Comparison of ENCODE assay signal across 23 mouse cellular contexts in the genomic region with DNA sequence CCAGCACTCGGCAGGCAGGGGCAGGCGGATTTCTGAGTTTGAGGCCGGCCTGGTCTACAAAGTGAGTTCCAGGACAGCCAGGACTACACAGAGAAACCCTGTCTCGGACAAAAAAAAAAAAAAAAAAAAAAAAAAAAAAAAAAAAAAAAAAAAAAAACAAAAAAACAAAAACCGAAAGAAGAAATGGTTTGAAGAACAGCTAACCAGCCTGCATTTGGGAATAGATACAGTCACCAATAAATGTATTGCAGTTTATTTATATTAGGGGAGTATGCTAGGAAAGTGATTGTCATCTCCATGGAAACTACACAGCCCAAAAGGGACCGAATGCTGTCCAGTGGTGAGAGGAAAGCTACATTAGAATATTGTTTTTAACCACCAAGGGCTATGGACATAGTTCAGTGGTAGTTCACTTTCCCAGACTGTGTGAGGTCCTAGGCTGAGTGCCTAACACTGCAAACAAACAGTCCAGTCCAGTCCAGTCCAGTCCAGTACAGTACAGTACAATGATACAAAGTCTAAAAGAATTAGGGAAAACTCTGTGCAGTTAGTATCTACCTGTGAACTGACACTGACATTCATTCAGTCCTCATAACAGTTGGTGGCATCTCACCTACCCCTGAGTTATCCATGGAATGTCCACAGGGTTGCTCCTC. TPM values are rescaled to one million over a fixed set of nuclear protein-coding genes. Genes with fewer than 3 reads are reported as not detected.
DNase-seq lines count a peak whose midpoint lies in the region; ATAC-seq and TF ChIP-seq lines count a peak whose summit lies in the region.
"Had no signal": no experiment of that assay in that cellular context is flagged by ENCODE, and none has a peak within 500 bp of the region (broad histone marks: within the 10 kb centered on the region; RNA-seq: fewer than 3 reads in every experiment).

No protein-coding gene starts in this region.

- H3K27ac ChIP-seq in liver, adult 2 months (replicated peaks; ENCODE audit: insufficient read depth, low read depth, low read length) = no peak overlapping the region
- H3K27ac ChIP-seq in liver, embryonic 11.5 days (ENCODE audit: low read depth, low read length) = no peak overlapping the region
- no peak overlapping the region for H3K27ac ChIP-seq in liver, embryonic 15.5 days (replicated peaks)
- no peak overlapping the region for H3K27ac ChIP-seq in liver, postnatal 0 days (ENCODE audit: low read depth)
- no peak overlapping the region for H3K27ac ChIP-seq in CH12.LX (ENCODE audit: insufficient read depth, low read depth)
- H3K27ac ChIP-seq in heart, embryonic 12.5 days (ENCODE audit: poor library complexity, severe bottlenecking) = no peak overlapping the region
- H3K27ac ChIP-seq: embryonic facial prominence, embryonic 10.5 days; embryonic facial prominence, embryonic 12.5 days; forebrain, embryonic 13.5 days; forebrain, embryonic 15.5 days had no signal

- dilution Hi-C loops in CH12.LX (cut with MboI; ENCODE audit: extremely low pct_ligation_motif_present, extremely low pct_unique_long_range_greater_than_20kb, low sequenced_read_pairs) = no loop called here

- TF ChIP-seq CTCF in liver, adult 2 months (IDR thresholded peaks at IDR 0.05; ENCODE audit: low read depth, low read length) = no peak
- TF ChIP-seq CTCF in liver, postnatal 0 days (IDR thresholded peaks at IDR 0.05; ENCODE audit: low read depth) = no peak
- no peak for TF ChIP-seq CTCF in CH12.LX (conservative IDR thresholded peaks at IDR 0.05 in 1 of 2, IDR thresholded peaks at IDR 0.05 in 1 of 2; ENCODE audit: low read depth in 2 of 2, low read length in 2 of 2)

- no peak overlapping the region for H3K9ac ChIP-seq in liver, adult 2 months (ENCODE audit: low read depth, low read length)
- no peak overlapping the region for H3K9ac ChIP-seq in liver, embryonic 11.5 days (ENCODE audit: low read depth, low read length)
- no peak overlapping the region for H3K9ac ChIP-seq in liver, embryonic 15.5 days
- H3K9ac ChIP-seq in liver, postnatal 0 days (replicated peaks) = no peak overlapping the region
- H3K9ac ChIP-seq in CH12.LX (ENCODE audit: insufficient read depth, low read depth) = no peak overlapping the region
- H3K9ac ChIP-seq in heart, embryonic 12.5 days = no peak overlapping the region
- H3K9ac ChIP-seq: embryonic facial prominence, embryonic 12.5 days; forebrain, embryonic 13.5 days; forebrain, embryonic 15.5 days; forebrain, postnatal 0 days had no signal

- H3K79me2 ChIP-seq in liver, adult 2 months (ENCODE audit: control insufficient read depth, insufficient read depth, low read length) = no peaks in the 10 kb centered on the region
- H3K79me2 ChIP-seq in CH12.LX (replicated peaks; ENCODE audit: control insufficient read depth, extremely low read depth, insufficient read depth, poor library complexity, severe bottlenecking) = no peaks in the 10 kb centered on the region

- H3K4me1 ChIP-seq in liver, adult 2 months (ENCODE audit: control insufficient read depth, insufficient read depth, low read length) = no peaks in the 10 kb centered on the region; the same call in 1 of the 2 replicates
- H3K4me1 ChIP-seq in liver, embryonic 11.5 days (replicated peaks; ENCODE audit: control insufficient read depth, insufficient read depth, low read length) = no peaks in the 10 kb centered on the region
- no peaks in the 10 kb centered on the region for H3K4me1 ChIP-seq in liver, embryonic 15.5 days (replicated peaks)
- no peaks in the 10 kb centered on the region for H3K4me1 ChIP-seq in liver, postnatal 0 days (ENCODE audit: insufficient read depth)
- peaks cover 6 to 9% of the 10 kb centered on the region in 2 experiments; a peak in 3 of 4 replicates for H3K4me1 ChIP-seq in CH12.LX (ENCODE audit: control insufficient read depth in 1 of 2, insufficient read depth in 2 of 2)
- H3K4me1 ChIP-seq in heart, embryonic 12.5 days (replicated peaks) = peaks cover 13% of the 10 kb centered on the region; the same call in 1 of the 2 replicates
- H3K4me1 ChIP-seq: embryonic facial prominence, embryonic 12.5 days; forebrain, embryonic 13.5 days; forebrain, embryonic 15.5 days had no signal

- in situ Hi-C loops in CH12.LX (cut with MboI; ENCODE audit: low pct_ligation_motif_present, low pct_unique_long_range_greater_than_20kb, low sequenced_read_pairs) = no loop called here

- H3K9me3 ChIP-seq in liver, embryonic 11.5 days (ENCODE audit: control insufficient read depth, low read length) = no peaks in the 10 kb centered on the region
- H3K9me3 ChIP-seq in liver, embryonic 15.5 days (replicated peaks) = no peaks in the 10 kb centered on the region
- H3K9me3 ChIP-seq in liver, postnatal 0 days (ENCODE audit: low read length) = no peaks in the 10 kb centered on the region
- no peaks in the 10 kb centered on the region for H3K9me3 ChIP-seq in CH12.LX (replicated peaks; ENCODE audit: low read length)
- no peaks in the 10 kb centered on the region for H3K9me3 ChIP-seq in heart, embryonic 12.5 days (replicated peaks)
- H3K9me3 ChIP-seq: embryonic facial prominence, embryonic 10.5 days; embryonic facial prominence, embryonic 12.5 days; forebrain, embryonic 13.5 days; forebrain, embryonic 15.5 days had no signal

- H3K27me3 ChIP-seq in liver, adult 2 months (ENCODE audit: control insufficient read depth, insufficient read depth, low read length) = no peaks in the 10 kb centered on the region
- no peaks in the 10 kb centered on the region for H3K27me3 ChIP-seq in liver, embryonic 11.5 days (replicated peaks; ENCODE audit: control insufficient read depth, insufficient read depth, low read length)
- no peaks in the 10 kb centered on the region for H3K27me3 ChIP-seq in liver, embryonic 15.5 days
- no peaks in the 10 kb centered on the region for H3K27me3 ChIP-seq in liver, postnatal 0 days (ENCODE audit: insufficient read depth, low read length)
- peaks cover 2% of the 10 kb centered on the region for H3K27me3 ChIP-seq in CH12.LX (replicated peaks)
- H3K27me3 ChIP-seq in heart, embryonic 12.5 days (replicated peaks) = no peaks in the 10 kb centered on the region; the same call in 1 of the 2 replicates
- H3K27me3 ChIP-seq: embryonic facial prominence, embryonic 12.5 days; forebrain, embryonic 13.5 days; forebrain, embryonic 15.5 days had no signal

- TF ChIP-seq POLR2A in liver, adult 2 months (IDR thresholded peaks at IDR 0.05; ENCODE audit: extremely low read depth, insufficient read depth, low read length) = no peak
- TF ChIP-seq POLR2A in CH12.LX (IDR thresholded peaks at IDR 0.05; ENCODE audit: low read depth, low read length) = no peak

- no peak for TF ChIP-seq RAD21 in CH12.LX (IDR thresholded peaks at IDR 0.05; ENCODE audit: low read depth, low read length)

- no peak for ATAC-seq in liver, embryonic 11.5 days (replicated peaks; ENCODE audit: low FRiP score)
- ATAC-seq in liver, embryonic 15.5 days (ENCODE audit: insufficient read depth) = peak; percentile 57; the same call in 1 of the 2 replicates
- ATAC-seq in liver, postnatal 0 days = no peak
- ATAC-seq in heart, embryonic 12.5 days (ENCODE audit: insufficient number of reproducible peaks, low FRiP score) = no peak
- ATAC-seq: forebrain, embryonic 13.5 days; forebrain, embryonic 15.5 days had no signal

- no peak for TF ChIP-seq EP300 in liver, postnatal 0 days (IDR thresholded peaks at IDR 0.05; ENCODE audit: low read depth)
- no peak for TF ChIP-seq EP300 in CH12.LX (IDR thresholded peaks at IDR 0.05; ENCODE audit: low read length)

- no peaks in the 10 kb centered on the region for H3K36me3 ChIP-seq in liver, adult 2 months (ENCODE audit: control insufficient read depth, insufficient read depth, low read length)
- no peaks in the 10 kb centered on the region for H3K36me3 ChIP-seq in liver, embryonic 11.5 days (ENCODE audit: control insufficient read depth, insufficient read depth, low read length)
- no peaks in the 10 kb centered on the region for H3K36me3 ChIP-seq in liver, embryonic 15.5 days (replicated peaks)
- H3K36me3 ChIP-seq in liver, postnatal 0 days (replicated peaks; ENCODE audit: insufficient read depth, low read length) = no peaks in the 10 kb centered on the region
- H3K36me3 ChIP-seq in CH12.LX (replicated peaks in 1 of 2; ENCODE audit: control insufficient read depth in 1 of 2, insufficient read depth in 1 of 2, low read length in 1 of 2) = no peaks in the 10 kb centered on the region
- H3K36me3 ChIP-seq in heart, embryonic 12.5 days = no peaks in the 10 kb centered on the region
- H3K36me3 ChIP-seq: embryonic facial prominence, embryonic 10.5 days; embryonic facial prominence, embryonic 12.5 days; forebrain, embryonic 15.5 days had no signal

- H3K4me2 ChIP-seq in liver, embryonic 11.5 days = no peak overlapping the region
- H3K4me2 ChIP-seq in liver, embryonic 15.5 days = no peak overlapping the region
- no peak overlapping the region for H3K4me2 ChIP-seq in liver, postnatal 0 days (ENCODE audit: low read depth, low read length)
- no peak overlapping the region for H3K4me2 ChIP-seq in CH12.LX (ENCODE audit: insufficient read depth, low read depth, poor library complexity, severe bottlenecking)
- H3K4me2 ChIP-seq in heart, embryonic 12.5 days = no peak overlapping the region
- H3K4me2 ChIP-seq: embryonic facial prominence, embryonic 12.5 days; forebrain, embryonic 13.5 days; forebrain, embryonic 15.5 days had no signal

- DNase-seq in liver, adult 2 months (ENCODE audit: extremely low read depth, low read depth, low spot score) = peak; percentile 16
- no peak for DNase-seq in liver, embryonic 11.5 days (ENCODE audit: low spot score)
- DNase-seq in liver, postnatal 0 days = no peak
- DNase-seq in CH12.LX (ENCODE audit: extremely low read depth) (no peak), adipocyte (ENCODE audit: low spot score) (peak; percentile 50)
- DNase-seq: adrenal gland, adult 8-10 months; adrenal gland, postnatal 14 days; adrenal gland, postnatal 36 days; cerebellum, adult 11-12 months; cerebellum, adult 2 months; cerebellum, adult 9-10 months; cerebellum, postnatal 10 days; cerebellum, postnatal 25 days; forebrain, postnatal 0 days had no signal

- 81% methylated on average over 6 of the region's 6 CpGs for WGBS in liver, adult 2 months
- 78% methylated on average over 6 of the region's 6 CpGs for WGBS in liver, embryonic 11.5 days
- 62% methylated on average over 6 of the region's 6 CpGs for WGBS in liver, embryonic 15.5 days (ENCODE audit: insufficient replicate concordance)
- WGBS in liver, postnatal 0 days (ENCODE audit: insufficient replicate concordance) = 71% methylated on average over 6 of the region's 6 CpGs
- WGBS in heart, embryonic 12.5 days = 88% methylated on average over 6 of the region's 6 CpGs

- H3K4me3 ChIP-seq in liver, adult 2 months (ENCODE audit: insufficient read depth, low read depth, low read length) = no peak overlapping the region
- H3K4me3 ChIP-seq in liver, embryonic 11.5 days (ENCODE audit: low read depth, low read length) = no peak overlapping the region
- no peak overlapping the region for H3K4me3 ChIP-seq in liver, embryonic 15.5 days (replicated peaks)
- no peak overlapping the region for H3K4me3 ChIP-seq in liver, postnatal 0 days (ENCODE audit: low read depth, low read length)
- H3K4me3 ChIP-seq in CH12.LX (replicated peaks in 1 of 3; ENCODE audit: low read depth in 2 of 3, low read length in 2 of 3, poor library complexity in 1 of 3) = no peak overlapping the region
- H3K4me3 ChIP-seq in heart, embryonic 12.5 days = no peak overlapping the region
- H3K4me3 ChIP-seq: embryonic facial prominence, embryonic 10.5 days; embryonic facial prominence, embryonic 12.5 days; forebrain, embryonic 13.5 days; forebrain, embryonic 15.5 days had no signal

RNA-seq across cellular contexts. Expression of gene Kcne2, which starts 50.1 kb away (rescaled TPM):
- total RNA-seq in liver, adult 2 months (2014; rRNA removed) = not detected in 2 replicates
- not detected in 2 replicates for polyA plus RNA-seq in liver, adult 2 months (2012; rRNA removed)
- 0.26 TPM in 1 of 2 replicates, not detected in the other for polyA plus RNA-seq in liver, embryonic 11.5 days (2014; fragmentation: Nextera tagmentation; extraction: Ambion mirVana)
- polyA plus RNA-seq in liver, embryonic 15.5 days (2015; fragmentation: Nextera tagmentation; extraction: Ambion mirVana) = not detected in 2 replicates
- polyA plus RNA-seq in liver, postnatal 0 days (2015; fragmentation: Nextera tagmentation; extraction: Ambion mirVana) = not detected in 2 replicates
- total RNA-seq in CH12.LX (2012; rRNA removed) (not detected in 2 replicates), CH12.LX (2014; rRNA removed) (not detected in 2 replicates)
- not detected in 2 replicates for polyA plus RNA-seq in CH12.LX (2012; ENCODE audit: insufficient read length, low read depth)
- polyA plus RNA-seq in heart, embryonic 12.5 days (2016; fragmentation: Nextera tagmentation; extraction: Ambion mirVana) = 2.0 and 2.1 TPM in 2 replicates
- total RNA-seq: adrenal gland, adult 18-20 months; adrenal gland, adult 8-10 months; adrenal gland, postnatal 14 days; MEL had no signal
- polyA plus RNA-seq: C2C12 had no signal

RNA-seq across cellular contexts. Expression of gene Smim11, which starts 59.0 kb away (rescaled TPM):
- 17.4 and 22.3 TPM in 2 replicates for total RNA-seq in liver, adult 2 months (2014; rRNA removed)
- 13.6 and 19.2 TPM in 2 replicates for polyA plus RNA-seq in liver, adult 2 months (2012; rRNA removed)
- 106 and 117 TPM in 2 replicates for polyA plus RNA-seq in liver, embryonic 11.5 days (2014; fragmentation: Nextera tagmentation; extraction: Ambion mirVana)
- polyA plus RNA-seq in liver, embryonic 15.5 days (2015; fragmentation: Nextera tagmentation; extraction: Ambion mirVana) = 36.4 and 42.4 TPM in 2 replicates
- 42.5 and 47.6 TPM in 2 replicates for polyA plus RNA-seq in liver, postnatal 0 days (2015; fragmentation: Nextera tagmentation; extraction: Ambion mirVana)
- total RNA-seq in CH12.LX (2012; rRNA removed) = 85.8 and 121 TPM in 2 replicates
- total RNA-seq in CH12.LX (2014; rRNA removed) = 93.0 and 97.4 TPM in 2 replicates
- 125 and 127 TPM in 2 replicates for polyA plus RNA-seq in CH12.LX (2012; ENCODE audit: insufficient read length, low read depth)
- 121 and 124 TPM in 2 replicates for polyA plus RNA-seq in heart, embryonic 12.5 days (2016; fragmentation: Nextera tagmentation; extraction: Ambion mirVana)

Comparison
In these comparisons a context has a peak if more than half of its experiments do, and no peak if none do; other contexts are left out.
1. DNase-seq: peak in liver, adult 2 months (single experiment) and adipocyte (single experiment); none in liver, embryonic 11.5 days (single experiment), liver, postnatal 0 days (single experiment) and CH12.LX (single experiment).